Mouse (Mus musculus) gastrocnemius, adult 2 months (tissue): ENCODE measurements around the gene Lemd1. TPM values are rescaled to one million over a fixed set of nuclear protein-coding genes. Genes with fewer than 3 reads are reported as not detected.
"Not testable (repeated sequence)": the region's sequence is repeated elsewhere in the genome, so short reads cannot be mapped to it uniquely, and the experiment has no call there.

Source experiments
- DNase-seq: peaks from one replicate; pipeline ENCODE4 v3.0.0; 2022
- H3K27ac ChIP-seq: fragments of 200-600 bp; 2 replicates; pipeline ENCODE4 v1.8.1; 2022; ENCODE audit warnings: mild to moderate bottlenecking
- H3K4me3 ChIP-seq: fragments of 200-600 bp; 2 replicates; pipeline ENCODE4 v1.8.1; 2022; ENCODE audit warnings: mild to moderate bottlenecking, moderate library complexity
- CTCF ChIP-seq: fragments of 200-600 bp; IDR thresholded peaks from 2 replicates; pipeline ENCODE4 v1.8.1; 2022; ENCODE audit warnings: antibody characterized with exemption, mild to moderate bottlenecking, moderate library complexity
- intact Hi-C: fragments of 180-260 bp; cut with DNase I; formaldehyde crosslinking; loops from one replicate; pipeline ENCODE4 v1.15.1; 2025
- total RNA-seq, 2 experiments: library from RNA; stranded (reverse); gene quantifications; 2 replicates each; pipeline ENCODE4 v1.2.3; 2021

Gene Lemd1
- total RNA-seq, 2 experiments from 2014 or later: not detected

DNA sequence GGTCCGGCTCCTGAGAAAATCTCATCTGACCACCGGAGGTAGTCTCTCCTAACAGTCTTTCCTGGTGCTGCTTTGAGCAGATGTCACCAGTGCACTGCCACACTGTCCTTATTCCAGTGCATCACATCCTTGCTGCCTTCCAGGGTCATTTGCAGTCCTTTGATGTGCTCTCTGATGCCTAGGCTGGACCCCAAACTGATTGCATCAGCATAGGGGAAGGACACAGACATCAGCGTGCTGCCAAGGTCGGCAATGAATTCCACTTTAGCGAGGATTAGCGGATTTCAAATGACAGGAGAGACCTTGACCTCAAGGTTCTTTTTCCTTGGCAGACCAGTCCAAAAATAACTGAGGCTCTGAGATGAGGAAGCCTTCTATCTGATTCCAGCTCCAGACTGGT, 85.9 kb downstream of the Lemd1 start:
- no peak for DNase-seq
- no peak for TF ChIP-seq CTCF
- Histone ChIP-seq H3K4me3 (no peak overlapping the region), H3K27ac (no peak overlapping the region)
- intact Hi-C loops: no loop called here

DNA sequence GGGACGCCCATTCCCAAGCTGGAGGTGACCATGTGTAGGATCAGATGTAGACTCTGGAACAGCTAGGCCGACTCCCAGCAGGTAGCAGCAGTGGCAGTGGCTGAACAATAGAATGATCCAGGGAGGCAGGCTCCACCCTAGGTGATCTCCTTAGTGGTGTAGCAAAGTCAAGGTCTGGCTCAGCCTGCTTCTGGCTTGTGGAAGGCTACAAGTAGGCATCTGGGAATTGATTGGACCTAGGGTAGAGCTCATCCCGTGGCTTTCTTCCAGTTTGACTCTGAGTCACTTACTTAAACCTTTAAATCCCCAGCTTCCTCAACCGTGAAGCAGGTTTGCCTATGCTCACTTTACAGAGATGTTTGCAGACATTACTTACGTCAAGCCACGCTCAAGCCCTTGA, 89.4 kb downstream of the Lemd1 start:
- H3K27ac ChIP-seq, intact Hi-C loops, H3K4me3 ChIP-seq, DNase-seq: not testable (repeated sequence)

DNA sequence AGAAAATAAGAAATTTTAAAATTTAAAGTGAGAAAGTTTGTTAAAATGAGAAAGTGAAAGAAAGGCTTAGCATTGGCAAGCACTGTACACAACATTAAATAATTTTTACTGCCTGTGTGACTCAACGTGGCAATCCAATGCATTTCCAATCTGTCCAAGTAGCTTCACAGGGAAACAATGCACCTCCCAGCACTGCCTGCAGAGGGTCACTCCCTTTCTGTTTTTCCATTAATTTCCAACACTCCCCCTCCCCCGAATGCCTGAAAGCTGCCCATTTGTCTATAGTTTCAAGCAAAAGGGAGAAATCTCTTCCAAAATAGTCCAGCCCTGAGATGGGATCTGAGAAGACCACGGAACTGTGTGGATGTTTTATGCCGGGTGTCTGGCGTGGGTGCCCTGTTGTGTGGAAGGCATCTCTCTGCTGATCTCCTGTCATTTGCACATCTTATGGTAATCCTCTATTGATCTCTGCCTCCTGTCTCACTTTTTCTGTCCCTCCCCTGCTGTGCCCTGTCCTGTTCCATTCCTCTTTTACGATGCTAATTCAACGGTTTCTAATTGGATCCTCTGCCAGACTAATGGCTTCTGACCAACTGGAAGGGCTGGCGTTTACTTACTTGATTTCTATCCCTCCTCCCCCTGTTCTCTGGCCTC, 90.4 kb downstream of the Lemd1 start:
- DNase-seq: no peak
- intact Hi-C loops: no loop called here
- no peak overlapping the region for H3K4me3 ChIP-seq
- no peak for TF ChIP-seq CTCF
- H3K27ac ChIP-seq: no peak overlapping the region

DNA sequence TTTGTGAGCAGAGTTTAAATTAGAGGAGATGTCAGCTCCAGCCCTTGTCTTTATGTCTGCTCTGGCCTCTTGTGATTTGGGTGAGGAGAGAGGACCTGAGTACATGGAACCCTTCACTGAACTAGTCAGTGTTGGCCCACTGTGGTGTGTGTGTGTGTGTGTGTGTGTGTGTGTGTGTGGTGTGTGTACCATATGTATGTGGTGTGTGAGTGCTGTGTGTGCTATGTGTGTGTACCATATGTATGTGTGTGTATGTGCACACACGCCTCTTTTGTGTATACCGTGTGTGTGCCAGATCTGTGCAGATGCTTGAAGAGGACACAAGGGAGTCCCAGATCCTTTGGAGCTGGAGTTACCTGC, 90.9 kb downstream of the Lemd1 start:
- intact Hi-C loops: no loop called here
- Histone ChIP-seq H3K4me3 (no peak overlapping the region), H3K27ac (no peak overlapping the region)
- TF ChIP-seq CTCF: no peak
- no peak for DNase-seq

DNA sequence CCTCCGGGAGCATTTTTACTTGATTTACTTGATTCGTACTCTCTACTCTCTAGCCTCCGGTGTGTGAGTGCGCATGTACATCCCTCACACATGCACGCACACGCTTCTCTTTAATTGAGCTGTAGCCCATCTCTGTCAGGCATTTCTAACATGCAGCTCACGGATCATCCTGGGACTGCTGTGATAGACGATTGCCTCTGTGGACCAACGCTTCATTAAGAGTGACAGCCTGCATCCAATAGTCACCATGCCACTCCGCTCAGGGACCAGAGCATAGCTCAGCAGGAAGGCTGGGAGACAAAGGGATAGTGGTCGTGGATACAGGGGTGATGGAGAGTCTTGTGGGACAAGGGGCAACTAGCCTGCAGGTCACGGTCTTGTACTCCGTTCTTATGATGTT, 91.8 kb downstream of the Lemd1 start:
- intact Hi-C loops: no loop called here
- H3K27ac ChIP-seq: no peak overlapping the region
- TF ChIP-seq CTCF: no peak
- no peak overlapping the region for H3K4me3 ChIP-seq
- DNase-seq: no peak

DNA sequence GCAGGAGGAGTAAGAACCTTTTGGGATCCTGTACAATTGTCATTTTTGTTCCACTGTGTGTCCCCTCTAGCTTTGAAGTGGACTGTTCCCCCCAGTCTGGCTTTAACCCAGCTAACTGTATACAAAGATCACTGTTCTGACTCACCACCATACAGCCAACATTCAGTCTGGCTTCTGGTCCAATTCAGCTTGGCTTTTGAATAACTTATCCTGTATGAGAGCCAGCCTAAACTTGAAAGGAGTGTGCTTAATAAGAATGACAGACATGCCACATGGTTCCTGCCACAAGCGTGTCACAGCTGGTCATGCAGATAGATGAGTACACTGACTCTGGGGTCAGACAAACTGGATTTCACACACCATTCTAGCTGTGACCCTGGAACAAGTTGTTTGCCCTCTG, 95.5 kb downstream of the Lemd1 start:
- intact Hi-C loops: no loop called here
- DNase-seq: no peak
- TF ChIP-seq CTCF: no peak
- Histone ChIP-seq H3K27ac (no peak overlapping the region), H3K4me3 (no peak overlapping the region)

DNA sequence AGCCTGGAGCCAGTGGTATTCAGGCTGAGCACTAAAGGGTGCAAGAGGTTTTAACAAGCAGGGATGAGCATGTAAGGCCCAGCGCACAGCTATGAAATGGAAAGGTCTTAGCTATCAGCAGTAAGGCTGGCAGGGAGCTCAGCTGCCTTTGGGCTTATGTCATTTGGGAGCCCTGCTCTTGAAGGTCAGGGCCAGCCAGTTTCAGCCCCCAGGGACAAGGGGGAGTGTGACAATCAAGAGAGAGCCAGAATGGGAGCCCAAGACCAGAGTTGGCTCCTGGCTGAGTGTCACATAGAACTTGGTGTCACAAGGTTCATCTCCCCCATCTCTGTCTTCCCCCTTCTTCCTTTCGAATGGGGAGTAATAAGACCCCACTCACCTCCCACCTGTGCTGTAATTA, 96.2 kb downstream of the Lemd1 start:
- no peak overlapping the region for H3K4me3 ChIP-seq
- DNase-seq: peak; percentile 18
- intact Hi-C loops: no loop called here
- no peak overlapping the region for H3K27ac ChIP-seq
- TF ChIP-seq CTCF: no peak

DNA sequence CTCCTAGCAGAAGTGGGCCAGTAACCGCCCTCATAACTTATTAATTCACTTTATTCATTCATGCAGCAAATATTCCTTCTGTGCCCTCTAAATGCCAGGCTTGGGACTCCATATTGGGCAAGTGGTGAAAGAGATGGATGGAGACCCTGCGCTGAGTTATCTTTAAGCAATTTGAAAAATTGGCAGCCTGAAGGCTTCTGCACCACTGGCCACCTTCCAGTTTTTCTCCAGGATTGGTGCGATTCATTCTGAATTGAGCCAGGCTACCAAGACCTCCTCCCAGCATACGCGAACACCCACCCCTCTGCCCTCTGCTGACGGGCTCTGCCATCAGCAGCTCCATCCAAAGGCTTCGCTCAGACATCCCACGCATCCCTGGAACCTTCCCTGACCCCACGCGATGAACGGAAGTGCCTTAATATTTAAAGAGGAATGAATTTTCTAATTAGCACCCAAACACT, 96.8 kb downstream of the Lemd1 start:
- TF ChIP-seq CTCF: 0 out of 2 replicates have a peak, but pooled peaks have one; percentile 1
- no peak overlapping the region for H3K4me3 ChIP-seq

DNA sequence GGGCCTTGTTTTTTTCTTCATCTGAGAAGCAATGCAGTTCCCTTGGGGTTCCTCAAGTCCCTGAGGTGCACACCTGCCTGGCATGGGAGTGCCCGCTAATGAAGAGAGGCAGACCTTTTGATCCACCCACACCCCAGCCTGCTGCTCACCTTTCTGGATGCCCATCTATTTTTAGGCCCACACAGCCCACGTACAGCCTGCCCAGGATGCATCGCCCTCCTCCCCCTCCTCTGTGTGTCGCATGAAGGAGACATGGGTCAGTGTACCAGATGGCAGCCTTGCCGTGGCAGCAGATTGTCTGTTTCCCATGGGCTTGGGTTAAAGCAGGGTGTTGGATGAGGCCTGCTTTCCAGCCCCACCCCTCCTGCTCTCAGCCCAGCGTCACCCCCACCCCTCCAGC, 98.7 kb downstream of the Lemd1 start:
- DNase-seq: peak; percentile 3
- no peak overlapping the region for H3K27ac ChIP-seq
- TF ChIP-seq CTCF: no peak
- intact Hi-C loops: no loop called here
- no peak overlapping the region for H3K4me3 ChIP-seq

More for the DNA sequence above, 96.8 kb downstream of the Lemd1 start:
- intact Hi-C loops: no loop called here
- no peak overlapping the region for H3K27ac ChIP-seq
- DNase-seq: peak; percentile 17

DNA sequence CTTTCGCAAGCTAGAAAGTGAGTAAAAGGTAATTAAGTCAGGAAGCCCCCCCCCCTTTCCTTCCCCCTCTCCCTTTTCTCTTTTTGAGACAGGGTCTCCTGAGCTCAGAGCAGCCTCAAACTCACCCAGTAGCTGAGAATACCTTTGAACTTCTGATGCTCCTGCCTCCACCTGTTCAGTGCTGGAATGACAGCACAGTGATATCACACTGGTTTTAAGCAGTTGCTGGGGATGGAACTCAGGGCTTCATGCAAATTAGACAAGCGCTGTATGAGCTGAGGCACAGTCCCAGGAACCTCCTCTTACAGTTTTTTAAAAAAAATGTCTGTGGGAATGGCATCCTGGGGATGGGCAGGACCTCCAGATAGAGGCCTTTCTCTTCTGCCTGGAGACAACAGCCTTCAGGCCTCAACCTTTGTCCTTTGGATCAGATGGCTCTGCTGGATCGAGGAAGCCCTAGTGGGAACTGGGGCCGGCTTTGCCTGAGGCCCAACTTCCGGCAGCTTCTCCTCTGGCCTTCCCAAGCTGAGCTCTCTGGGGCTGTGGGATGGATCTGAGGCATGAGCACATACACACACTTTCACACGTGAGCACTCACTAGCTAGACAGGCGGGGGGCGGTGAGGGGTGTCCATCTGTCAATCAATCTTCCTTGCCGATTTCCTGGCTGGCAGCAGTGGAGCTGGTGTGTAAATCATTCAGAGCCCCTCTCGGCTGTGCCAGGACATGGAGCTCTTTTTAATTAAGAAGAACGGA, 99.9 kb downstream of the Lemd1 start:
- intact Hi-C loops: no loop called here
- Histone ChIP-seq H3K4me3 (no peak overlapping the region), H3K27ac (no peak overlapping the region)
- DNase-seq: peak; percentile 18
- TF ChIP-seq CTCF: no peak

DNA sequence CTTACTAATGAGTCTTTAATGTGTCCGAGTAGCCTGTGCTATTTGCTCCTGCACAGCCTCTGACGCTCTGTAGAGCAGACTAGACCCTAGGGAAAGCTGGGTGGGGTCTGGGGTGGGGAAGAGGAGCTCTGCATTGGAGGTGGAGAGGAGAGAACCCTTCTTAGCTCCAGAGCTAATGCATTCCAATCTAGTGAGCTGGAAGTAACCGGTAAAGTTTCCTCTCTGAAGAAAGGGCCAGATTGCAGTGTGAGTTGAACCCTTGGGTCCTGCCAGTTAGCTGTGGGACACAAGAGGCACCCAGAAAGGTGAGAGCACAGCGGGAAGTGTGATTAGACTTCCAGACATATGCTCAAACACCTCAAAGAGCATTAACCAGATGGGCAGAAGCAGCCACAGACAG, 100.5 kb downstream of the Lemd1 start:
- intact Hi-C loops: no loop called here
- no peak overlapping the region for H3K27ac ChIP-seq
- TF ChIP-seq CTCF: no peak
- H3K4me3 ChIP-seq: no peak overlapping the region
- DNase-seq: no peak

DNA sequence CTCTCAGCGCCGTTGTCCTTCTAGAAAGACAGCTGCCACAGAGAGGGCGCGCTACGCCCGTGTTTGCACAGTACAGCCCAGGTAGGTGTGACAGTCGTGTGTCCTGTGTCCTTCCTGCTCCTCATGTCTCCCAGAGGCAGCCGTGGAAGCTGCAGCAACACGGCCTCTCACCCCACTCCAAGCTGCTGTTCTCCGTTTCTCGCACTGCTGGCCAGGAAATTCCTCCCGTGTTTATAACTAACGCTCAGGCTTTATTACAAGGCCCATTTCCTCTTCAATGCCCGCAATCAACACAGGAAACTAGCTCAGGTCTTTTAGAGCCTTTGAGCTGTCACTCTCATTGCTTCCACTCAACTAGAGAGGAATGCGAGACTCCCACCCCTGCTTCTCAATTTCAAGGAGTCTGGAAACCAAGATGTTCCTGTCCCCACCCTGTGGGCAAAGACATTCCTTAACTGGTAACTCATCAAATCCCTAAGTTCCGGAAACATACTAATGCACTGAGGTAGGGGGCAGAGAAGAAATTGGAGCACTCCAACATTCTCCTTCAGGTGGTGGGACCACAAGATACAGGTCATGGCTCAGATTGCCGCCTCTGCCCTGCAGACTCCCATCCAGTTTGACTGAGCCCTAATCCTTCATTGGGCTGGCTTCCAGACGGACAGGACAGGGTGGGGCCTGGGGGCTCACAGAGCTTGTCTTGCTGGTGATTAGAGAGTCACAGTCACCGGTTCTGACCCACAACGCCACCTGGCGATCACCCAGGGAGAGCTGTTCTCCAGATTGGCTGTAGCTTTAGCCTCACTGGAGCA, 101.3 kb downstream of the Lemd1 start:
- Histone ChIP-seq H3K27ac (no peak overlapping the region; the same call in 1 of the 2 replicates), H3K4me3 (no peak overlapping the region)
- peak; percentile 26; the same call in 1 of the 2 replicates for TF ChIP-seq CTCF
- intact Hi-C loops: no loop called here
- no peak for DNase-seq

DNA sequence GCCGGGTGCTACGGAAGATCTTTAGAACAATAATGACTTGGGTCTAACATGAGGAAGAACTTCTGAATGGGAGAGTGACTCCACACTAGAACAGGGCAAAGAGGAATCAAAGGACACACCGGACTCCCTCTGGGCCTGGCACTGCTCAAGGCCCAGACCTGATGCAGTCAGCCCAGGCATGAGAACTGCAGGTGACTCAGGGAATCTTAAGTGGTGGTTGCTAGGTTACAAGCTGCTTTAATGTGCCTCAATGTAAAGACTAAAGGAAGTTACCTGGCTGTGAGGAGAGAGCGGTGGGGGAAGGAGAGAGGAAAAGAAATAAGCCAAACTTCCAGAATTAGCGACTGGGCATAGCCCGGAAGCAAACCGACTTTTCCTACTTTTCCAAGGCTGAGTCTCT, 104.3 kb downstream of the Lemd1 start:
- intact Hi-C loops: no loop called here
- Histone ChIP-seq H3K4me3 (no peak overlapping the region), H3K27ac (no peak overlapping the region)
- TF ChIP-seq CTCF: no peak
- DNase-seq: no peak
